Mouse (Mus musculus) cortical plate, adult 2 months (tissue): ENCODE results near the gene Zdhhc1.

Experiments used
- CTCF ChIP-seq: fragments of 200-500 bp; IDR thresholded peaks from 2 replicates; pipeline ENCODE4 v1.5.1; 2011; ENCODE audit warnings: mild to moderate bottlenecking, control low read depth, low read length; ENCODE audit not compliant: insufficient read depth; ENCODE audit errors: extremely low read depth
- POLR2A ChIP-seq: fragments of 200-500 bp; IDR thresholded peaks from 2 replicates; pipeline ENCODE4 v1.6.1; 2011; ENCODE audit warnings: mild to moderate bottlenecking, low read length, control low read depth; ENCODE audit not compliant: insufficient read depth; ENCODE audit errors: extremely low read depth

GRCm38 (mm10) chr8:105466246-105466645, 30.5 kb downstream of the Zdhhc1 start:
- TF ChIP-seq CTCF (no peak), POLR2A (no peak)
